Mouse (Mus musculus) E14TG2a.4 (cell line): ENCODE data around the gene Spsb1.

Experiments
- H3K27me3 ChIP-seq: 2 replicates; pipeline ENCODE4 v1.6.1; 2014; ENCODE audit warnings: low read length, control low read depth; ENCODE audit not compliant: insufficient read depth
- H3K36me3 ChIP-seq: 2 replicates; pipeline ENCODE4 v1.6.1; 2014; ENCODE audit warnings: low read length, control low read depth; ENCODE audit not compliant: insufficient read depth
- H3K4me1 ChIP-seq: replicated peaks from 2 replicates; pipeline ENCODE4 v1.6.1; 2014; ENCODE audit warnings: low read depth, low read length, control low read depth
- H3K4me3 ChIP-seq: replicated peaks from 2 replicates; pipeline ENCODE4 v1.5.1; 2014; ENCODE audit warnings: mild to moderate bottlenecking, low read length
- H3K9me3 ChIP-seq: 2 replicates; pipeline ENCODE4 v1.6.1; 2014; ENCODE audit warnings: low read length, control low read depth
- CTCF ChIP-seq: conservative IDR thresholded peaks from 2 replicates; pipeline ENCODE4 v1.5.1; 2014; ENCODE audit warnings: low read length
- NANOG ChIP-seq: IDR thresholded peaks from 2 replicates; pipeline ENCODE4 v1.6.1; 2014; ENCODE audit warnings: borderline replicate concordance, low read length, mixed read lengths
- POU5F1 ChIP-seq: IDR thresholded peaks from 2 replicates; pipeline ENCODE4 v1.6.1; 2014; ENCODE audit warnings: low read length, borderline replicate concordance

Gene Spsb1

GRCm38 (mm10) chr4:149875986-149876501 lies 78.8 kb downstream of the Spsb1 start:
- Histone ChIP-seq H3K4me1 (peaks cover 18% of the 10 kb centered on the region), H3K27me3 (peaks cover 16% of the 10 kb centered on the region; the same call in 1 of the 2 replicates), H3K9me3 (no peaks in the 10 kb centered on the region), H3K4me3 (no peak overlapping the region), H3K36me3 (no peaks in the 10 kb centered on the region)
- TF ChIP-seq CTCF = no peak
- no peak for TF ChIP-seq NANOG
- no peak for TF ChIP-seq POU5F1

GRCm38 (mm10) chr4:149875296-149875695 lies 79.5 kb downstream of the Spsb1 start:
- TF ChIP-seq CTCF (no peak), POU5F1 (no peak), NANOG (no peak)
- H3K4me1 ChIP-seq = peaks cover 18% of the 10 kb centered on the region
- no peaks in the 10 kb centered on the region for H3K36me3 ChIP-seq
- peaks cover 16% of the 10 kb centered on the region; the same call in 1 of the 2 replicates for H3K27me3 ChIP-seq
- H3K4me3 ChIP-seq = no peak overlapping the region
- H3K9me3 ChIP-seq = no peaks in the 10 kb centered on the region

GRCm38 (mm10) chr4:149872236-149872635 lies 82.6 kb downstream of the Spsb1 start:
- Histone ChIP-seq H3K27me3 (peaks cover 14% of the 10 kb centered on the region; the same call in 1 of the 2 replicates), H3K4me1 (peaks cover 11% of the 10 kb centered on the region), H3K9me3 (no peaks in the 10 kb centered on the region), H3K36me3 (no peaks in the 10 kb centered on the region), H3K4me3 (no peak overlapping the region)
- no peak for TF ChIP-seq POU5F1
- no peak for TF ChIP-seq CTCF
- no peak for TF ChIP-seq NANOG

- Histone ChIP-seq H3K36me3 (no peaks in the 10 kb centered on the region), H3K27me3 (peaks cover 10% of the 10 kb centered on the region; the same call in 1 of the 2 replicates), H3K4me3 (no peak overlapping the region), H3K9me3 (no peaks in the 10 kb centered on the region), H3K4me1 (peaks cover 10% of the 10 kb centered on the region)
- no peak for TF ChIP-seq POU5F1
- no peak for TF ChIP-seq NANOG
- no peak for TF ChIP-seq CTCF
Observed at GRCm38 (mm10) chr4:149871582-149871981, 83.3 kb downstream of the Spsb1 start.

GRCm38 (mm10) chr4:149871014-149871413 lies 83.8 kb downstream of the Spsb1 start:
- Histone ChIP-seq H3K9me3 (no peaks in the 10 kb centered on the region), H3K36me3 (no peaks in the 10 kb centered on the region), H3K27me3 (peaks cover 7% of the 10 kb centered on the region; the same call in 1 of the 2 replicates), H3K4me3 (no peak overlapping the region), H3K4me1 (peaks cover 8% of the 10 kb centered on the region)
- no peak for TF ChIP-seq NANOG
- no peak for TF ChIP-seq CTCF
- no peak for TF ChIP-seq POU5F1

GRCm38 (mm10) chr4:149870412-149870811 lies 84.4 kb downstream of the Spsb1 start:
- Histone ChIP-seq H3K4me1 (peaks cover 8% of the 10 kb centered on the region), H3K9me3 (no peaks in the 10 kb centered on the region), H3K4me3 (no peak overlapping the region), H3K27me3 (peaks cover 7% of the 10 kb centered on the region; the same call in 1 of the 2 replicates), H3K36me3 (no peaks in the 10 kb centered on the region)
- TF ChIP-seq CTCF (peak; percentile 72), NANOG (no peak), POU5F1 (no peak)

GRCm38 (mm10) chr4:149868725-149869124 lies 86.1 kb downstream of the Spsb1 start:
- Histone ChIP-seq H3K27me3 (no peaks in the 10 kb centered on the region), H3K9me3 (no peaks in the 10 kb centered on the region), H3K4me1 (peaks cover 8% of the 10 kb centered on the region), H3K36me3 (no peaks in the 10 kb centered on the region), H3K4me3 (no peak overlapping the region)
- TF ChIP-seq POU5F1 = no peak
- no peak for TF ChIP-seq NANOG
- TF ChIP-seq CTCF = no peak

GRCm38 (mm10) chr4:149868009-149868408 lies 86.8 kb downstream of the Spsb1 start:
- TF ChIP-seq CTCF = no peak
- no peak for TF ChIP-seq POU5F1
- TF ChIP-seq NANOG = no peak
- Histone ChIP-seq H3K4me3 (no peak overlapping the region), H3K36me3 (no peaks in the 10 kb centered on the region), H3K4me1 (peaks cover 8% of the 10 kb centered on the region), H3K9me3 (no peaks in the 10 kb centered on the region), H3K27me3 (no peaks in the 10 kb centered on the region)

- TF ChIP-seq CTCF (no peak), POU5F1 (no peak), NANOG (no peak)
- peaks cover 8% of the 10 kb centered on the region for H3K4me1 ChIP-seq
- H3K9me3 ChIP-seq = no peaks in the 10 kb centered on the region
- H3K36me3 ChIP-seq = no peaks in the 10 kb centered on the region
- no peaks in the 10 kb centered on the region for H3K27me3 ChIP-seq
- no peak overlapping the region for H3K4me3 ChIP-seq
Observed at GRCm38 (mm10) chr4:149867351-149867750, 87.5 kb downstream of the Spsb1 start.
